Mouse (Mus musculus) heart, embryonic 13.5 days (tissue): ENCODE measurements around the gene Tma16. TPM values are rescaled to one million over a fixed set of nuclear protein-coding genes. Genes with fewer than 3 reads are reported as not detected.

Experiments used
- polyA plus RNA-seq: library from polyadenylated mRNA; unstranded; fragments of >200 nt; fragmentation: Nextera tagmentation; extraction: Ambion mirVana; gene quantifications from 2 replicates; pipeline ENCODE4 v1.2.1, GENCODE M21; 2015

Gene Tma16
- polyA plus RNA-seq, 1 experiment from 2014 or later = 6.6 TPM

Other genes with a start within 250 kb of the Tma16 start
- not detected in 2 replicates for gene Tktl2, start 25.2 kb upstream of the Tma16 start, polyA plus RNA-seq
- not detected in 2 replicates for gene Npy5r, start 201.6 kb upstream of the Tma16 start, polyA plus RNA-seq
- gene Npy1r, start 210.7 kb upstream of the Tma16 start, polyA plus RNA-seq = 1.5 and 1.8 TPM in 2 replicates